Comparison of ENCODE assay signal across 24 mouse cellular contexts in genomic region chr4:125906296-125906695, GRCm38 (mm10).
"Had no signal": no experiment of that assay in that cellular context is flagged by ENCODE, and none has a peak within 500 bp of the region (broad histone marks: within the 10 kb centered on the region; RNA-seq: fewer than 3 reads in every experiment).

No protein-coding gene starts in this region.

- ATAC-seq: liver, postnatal 0 days; lung, postnatal 0 days; midbrain, embryonic 15.5 days had no signal

- DNase-seq: kidney, adult 11 months; kidney, adult 8-10 months; kidney, postnatal 10 days; kidney, postnatal 36 days; layer of hippocampus, postnatal 36 days; liver, postnatal 0 days; lung, embryonic 14.5 days; right cerebral cortex, adult 18-20 months; right cerebral cortex, postnatal 14 days; right cerebral cortex, postnatal 4 days; thymus, adult 2 months; thymus, postnatal 14 days; thymus, postnatal 4 days had no signal

- H3K27ac ChIP-seq: kidney, embryonic 15.5 days; left cerebral cortex, adult 2 months; limb, embryonic 10.5 days; limb, embryonic 13.5 days; liver, embryonic 14.5 days; macrophage; midbrain, embryonic 15.5 days; stomach, postnatal 0 days had no signal

- H3K4me3 ChIP-seq: kidney, embryonic 15.5 days; left cerebral cortex, adult 2 months; limb, embryonic 10.5 days; limb, embryonic 13.5 days; midbrain, embryonic 15.5 days; myocyte had no signal

- H3K36me3 ChIP-seq: kidney, embryonic 15.5 days; limb, embryonic 10.5 days; limb, embryonic 13.5 days; midbrain, embryonic 15.5 days had no signal

- H3K9me3 ChIP-seq: kidney, embryonic 15.5 days; limb, embryonic 10.5 days; limb, embryonic 13.5 days; midbrain, embryonic 15.5 days had no signal

- H3K27me3 ChIP-seq: midbrain, embryonic 15.5 days had no signal

- H3K9ac ChIP-seq: kidney, embryonic 15.5 days; limb, embryonic 13.5 days; liver, embryonic 14.5 days; liver, postnatal 0 days; lung, embryonic 14.5 days; midbrain, embryonic 15.5 days had no signal

- H3K4me2 ChIP-seq: kidney, embryonic 15.5 days; limb, embryonic 13.5 days; liver, embryonic 11.5 days; lung, embryonic 14.5 days; midbrain, embryonic 15.5 days had no signal
